In genomic region chr19:10433225-10433624, GRCm38 (mm10) we compare ENCODE assay signal across 28 mouse cellular contexts. TPM values are rescaled to one million over a fixed set of nuclear protein-coding genes. Genes with fewer than 3 reads are reported as not detected.
DNase-seq lines count a peak whose midpoint lies in the region; ATAC-seq and TF ChIP-seq lines count a peak whose summit lies in the region.
"Had no signal": no experiment of that assay in that cellular context is flagged by ENCODE, and none has a peak within 500 bp of the region (broad histone marks: within the 10 kb centered on the region; RNA-seq: fewer than 3 reads in every experiment).

No protein-coding gene starts in this region.

- peak overlapping the region; percentile 25 for H3K9ac ChIP-seq in heart, adult 2 months (ENCODE audit: low read depth, low read length)
- H3K9ac ChIP-seq in midbrain, postnatal 0 days (replicated peaks; ENCODE audit: low read length, poor library complexity, severe bottlenecking), result 0 out of 2 replicates have a peak overlapping the region, but pooled peaks have one; percentile 29
- no peak overlapping the region for H3K9ac ChIP-seq in midbrain, embryonic 15.5 days
- no peak overlapping the region for H3K9ac ChIP-seq in heart, embryonic 12.5 days
- H3K9ac ChIP-seq: embryonic facial prominence, embryonic 15.5 days; forebrain, postnatal 0 days; intestine, embryonic 15.5 days; liver, embryonic 13.5 days; neural tube, embryonic 15.5 days; stomach, embryonic 15.5 days had no signal

- TF ChIP-seq EP300 in heart, adult 2 months (IDR thresholded peaks at IDR 0.05; ENCODE audit: insufficient read depth, low read depth, low read length), result peak; percentile 65

- no peaks in the 10 kb centered on the region for H3K36me3 ChIP-seq in heart, adult 2 months (ENCODE audit: control insufficient read depth, insufficient read depth, low read length)
- H3K36me3 ChIP-seq in midbrain, postnatal 0 days (ENCODE audit: insufficient read depth, low read length), result 0 out of 2 replicates have a peak, but pooled peaks cover 6% of the 10 kb centered on the region
- no peaks in the 10 kb centered on the region for H3K36me3 ChIP-seq in midbrain, embryonic 15.5 days (replicated peaks)
- H3K36me3 ChIP-seq in heart, embryonic 12.5 days, result no peaks in the 10 kb centered on the region
- H3K36me3 ChIP-seq: embryonic facial prominence, embryonic 15.5 days; hindbrain, embryonic 10.5 days; intestine, embryonic 15.5 days; liver, embryonic 13.5 days; neural tube, embryonic 15.5 days; stomach, embryonic 15.5 days had no signal

- ATAC-seq in midbrain, postnatal 0 days (ENCODE audit: low FRiP score), result no peak
- ATAC-seq in midbrain, embryonic 15.5 days (replicated peaks), result no peak
- 0 out of 2 replicates have a peak, but pooled peaks have one; percentile 4 for ATAC-seq in heart, embryonic 12.5 days (ENCODE audit: insufficient number of reproducible peaks, low FRiP score)
- ATAC-seq: activated CD4-positive, CD25-positive, alpha-beta regulatory T cell, adult 4 months; hindbrain, embryonic 16.5 days; intestine, embryonic 15.5 days; midbrain, embryonic 16.5 days had no signal

- TF ChIP-seq CTCF in heart, adult 2 months (IDR thresholded peaks at IDR 0.05), result no peak
- TF ChIP-seq CTCF in midbrain, postnatal 0 days (IDR thresholded peaks at IDR 0.05), result no peak

- peak overlapping the region; percentile 92 for H3K27ac ChIP-seq in heart, adult 2 months
- no peak overlapping the region for H3K27ac ChIP-seq in midbrain, postnatal 0 days (ENCODE audit: low read depth, low read length)
- H3K27ac ChIP-seq in midbrain, embryonic 15.5 days, result no peak overlapping the region
- H3K27ac ChIP-seq in heart, embryonic 12.5 days (ENCODE audit: poor library complexity, severe bottlenecking), result no peak overlapping the region
- H3K27ac ChIP-seq: embryonic facial prominence, embryonic 15.5 days; hindbrain, embryonic 10.5 days; intestine, embryonic 15.5 days; liver, embryonic 13.5 days; neural tube, embryonic 15.5 days; stomach, embryonic 15.5 days had no signal

- no peaks in the 10 kb centered on the region for H3K27me3 ChIP-seq in heart, adult 2 months (ENCODE audit: control insufficient read depth, insufficient read depth, low read length)
- H3K27me3 ChIP-seq in midbrain, postnatal 0 days (ENCODE audit: insufficient read depth, low read length), result no peaks in the 10 kb centered on the region
- no peaks in the 10 kb centered on the region for H3K27me3 ChIP-seq in midbrain, embryonic 15.5 days (replicated peaks)
- H3K27me3 ChIP-seq in heart, embryonic 12.5 days (replicated peaks), result peaks cover 25% of the 10 kb centered on the region
- H3K27me3 ChIP-seq: embryonic facial prominence, embryonic 15.5 days; intestine, embryonic 15.5 days; neural tube, embryonic 15.5 days; stomach, embryonic 15.5 days had no signal

- peaks cover 5% of the 10 kb centered on the region; the same call in 1 of the 2 replicates for H3K4me1 ChIP-seq in heart, adult 2 months (ENCODE audit: control insufficient read depth, insufficient read depth, low read length)
- no peaks in the 10 kb centered on the region for H3K4me1 ChIP-seq in midbrain, postnatal 0 days (ENCODE audit: insufficient read depth, low read length)
- no peaks in the 10 kb centered on the region for H3K4me1 ChIP-seq in midbrain, embryonic 15.5 days
- peaks cover 34% of the 10 kb centered on the region for H3K4me1 ChIP-seq in heart, embryonic 12.5 days (replicated peaks)
- H3K4me1 ChIP-seq: neural tube, embryonic 15.5 days had no signal

- TF ChIP-seq POLR2A in heart, adult 2 months (IDR thresholded peaks at IDR 0.05; ENCODE audit: insufficient read depth, low read depth, low read length), result 0 out of 2 replicates have a peak, but pooled peaks have one; percentile 21

- intact Hi-C loops in heart, adult 2 months (cut with DNase I), result loop anchor here (2.0 kb wide), 1 partner anchor 40 kb away; no protein-coding TSS in a partner anchor
- intact Hi-C loops in heart, postnatal 25 days (cut with DNase I), result loop anchor here (2.0 kb wide), 1 partner anchor 14 kb away; no protein-coding TSS in a partner anchor

- H3K4me3 ChIP-seq in heart, adult 2 months, result no peak overlapping the region
- no peak overlapping the region for H3K4me3 ChIP-seq in midbrain, postnatal 0 days (ENCODE audit: low read depth, low read length)
- no peak overlapping the region for H3K4me3 ChIP-seq in midbrain, embryonic 15.5 days
- H3K4me3 ChIP-seq in heart, embryonic 12.5 days, result no peak overlapping the region
- H3K4me3 ChIP-seq: embryonic facial prominence, embryonic 15.5 days; hindbrain, embryonic 10.5 days; intestine, embryonic 15.5 days; liver, embryonic 13.5 days; neural tube, embryonic 15.5 days; stomach, embryonic 15.5 days had no signal

- H3K4me2 ChIP-seq in midbrain, postnatal 0 days (ENCODE audit: low read depth, low read length, poor library complexity, severe bottlenecking), result no peak overlapping the region
- H3K4me2 ChIP-seq in midbrain, embryonic 15.5 days, result no peak overlapping the region
- H3K4me2 ChIP-seq in heart, embryonic 12.5 days, result peak overlapping the region; percentile 25; the same call in 1 of the 2 replicates
- H3K4me2 ChIP-seq: embryonic facial prominence, embryonic 15.5 days; intestine, embryonic 15.5 days; liver, embryonic 13.5 days; neural tube, embryonic 15.5 days; stomach, embryonic 15.5 days had no signal

- peak in 1 of 2 experiments; percentile 54 for DNase-seq in heart, adult 2 months
- DNase-seq in heart, postnatal 25 days (ENCODE audit: low spot score), result no peak
- no peak for DNase-seq in midbrain, postnatal 0 days (ENCODE audit: low spot score)
- peak; percentile 39 for DNase-seq in heart, postnatal 4 days
- no peak for DNase-seq in embryo, embryonic 9.5 days (ENCODE audit: extremely low spot score)
- no peak for DNase-seq in thymus, postnatal 36 days
- DNase-seq: adrenal gland, adult 8-10 months; B cell, adult 2 months; forebrain, postnatal 0 days; gastrocnemius, postnatal 25 days; kidney, adult 8-10 months; kidney, postnatal 25 days; liver, embryonic 13.5 days; lung, adult 2 months; lung, postnatal 14 days; thymus, adult 2 months had no signal

- no peaks in the 10 kb centered on the region for H3K9me3 ChIP-seq in midbrain, postnatal 0 days (ENCODE audit: low read length)
- no peaks in the 10 kb centered on the region for H3K9me3 ChIP-seq in midbrain, embryonic 15.5 days
- no peaks in the 10 kb centered on the region for H3K9me3 ChIP-seq in heart, embryonic 12.5 days (replicated peaks)
- H3K9me3 ChIP-seq: embryonic facial prominence, embryonic 15.5 days; hindbrain, embryonic 10.5 days; intestine, embryonic 15.5 days; liver, embryonic 13.5 days; neural tube, embryonic 15.5 days; stomach, embryonic 15.5 days had no signal

- no peaks in the 10 kb centered on the region for H3K79me2 ChIP-seq in heart, adult 2 months (replicated peaks; ENCODE audit: control insufficient read depth, insufficient read depth, low read length)

- 41% methylated on average over 7 of the region's 7 CpGs for WGBS in heart, adult 2 months
- 71% methylated on average over 7 of the region's 7 CpGs for WGBS in midbrain, postnatal 0 days
- WGBS in midbrain, embryonic 15.5 days, result 81% methylated on average over 7 of the region's 7 CpGs
- WGBS in heart, embryonic 12.5 days, result 43% methylated on average over 7 of the region's 7 CpGs

RNA-seq across cellular contexts. Expression of gene Lrrc10b, which starts 24.0 kb away (rescaled TPM):
- total RNA-seq in heart, adult 2 months (2021), result 1 to 10 TPM; 1.7 to 2.3 TPM
- 0.12 and 1.2 TPM in 2 replicates for polyA plus RNA-seq in heart, adult 2 months (2012; rRNA removed)
- 1 to 10 TPM in 1 of 2 experiments, under 1 TPM in 1; 0.75 to 1.0 TPM for total RNA-seq in heart, postnatal 25 days (2021)
- total RNA-seq in midbrain, postnatal 0 days (2014; rRNA removed), result 6.2 and 8.7 TPM in 2 replicates
- polyA plus RNA-seq in midbrain, postnatal 0 days (2015; fragmentation: Nextera tagmentation; extraction: Ambion mirVana), result 2.2 and 2.3 TPM in 2 replicates
- polyA plus RNA-seq in midbrain, embryonic 15.5 days (2015; fragmentation: Nextera tagmentation; extraction: Ambion mirVana), result 1.7 and 2.4 TPM in 2 replicates
- polyA plus RNA-seq in heart, embryonic 12.5 days (2016; fragmentation: Nextera tagmentation; extraction: Ambion mirVana), result 0.14 and 0.26 TPM in 2 replicates
- 1 to 10 TPM; 3.3 to 4.7 TPM for total RNA-seq in heart, postnatal 4 days (2021)
- total RNA-seq: megakaryocyte progenitor cell, adult 5-6 weeks; MEL had no signal
- polyA plus RNA-seq: activated CD4-positive, CD25-positive, alpha-beta regulatory T cell, adult 4 months had no signal

RNA-seq across cellular contexts. Expression of gene Syt7, which starts 44.3 kb away (rescaled TPM):
- 10 to 100 TPM; 35.7 to 38.6 TPM for total RNA-seq in heart, adult 2 months (2021)
- polyA plus RNA-seq in heart, adult 2 months (2012; rRNA removed), result 17.6 and 20.1 TPM in 2 replicates
- total RNA-seq in heart, postnatal 25 days (2021), result 10 to 100 TPM; 45.8 to 47.0 TPM
- total RNA-seq in midbrain, postnatal 0 days (2014; rRNA removed), result 138 and 140 TPM in 2 replicates
- polyA plus RNA-seq in midbrain, postnatal 0 days (2015; fragmentation: Nextera tagmentation; extraction: Ambion mirVana), result 14.7 and 19.0 TPM in 2 replicates
- polyA plus RNA-seq in midbrain, embryonic 15.5 days (2015; fragmentation: Nextera tagmentation; extraction: Ambion mirVana), result 19.6 and 21.0 TPM in 2 replicates
- polyA plus RNA-seq in heart, embryonic 12.5 days (2016; fragmentation: Nextera tagmentation; extraction: Ambion mirVana), result 0.59 and 1.3 TPM in 2 replicates
- 10 to 100 TPM; 40.8 to 44.7 TPM for total RNA-seq in heart, postnatal 4 days (2021)
- total RNA-seq: megakaryocyte progenitor cell, adult 5-6 weeks; MEL had no signal

RNA-seq across cellular contexts. Expression of gene Ppp1r32, which starts 49.5 kb away (rescaled TPM):
- under 1 TPM; 0.16 to 0.29 TPM for total RNA-seq in heart, adult 2 months (2021)
- 0.20 and 1.1 TPM in 2 replicates for polyA plus RNA-seq in heart, adult 2 months (2012; rRNA removed)
- under 1 TPM in 1 of 2 experiments, not detected in 1; 0.21 TPM for total RNA-seq in heart, postnatal 25 days (2021)
- 4.9 and 7.8 TPM in 2 replicates for total RNA-seq in midbrain, postnatal 0 days (2014; rRNA removed)
- polyA plus RNA-seq in midbrain, postnatal 0 days (2015; fragmentation: Nextera tagmentation; extraction: Ambion mirVana), result 5.0 and 5.3 TPM in 2 replicates
- polyA plus RNA-seq in midbrain, embryonic 15.5 days (2015; fragmentation: Nextera tagmentation; extraction: Ambion mirVana), result 2.4 and 3.7 TPM in 2 replicates
- polyA plus RNA-seq in heart, embryonic 12.5 days (2016; fragmentation: Nextera tagmentation; extraction: Ambion mirVana), result 0.14 TPM in 1 of 2 replicates, not detected in the other
- total RNA-seq in heart, postnatal 4 days (2021), result under 1 TPM; 0.52 to 0.77 TPM
- total RNA-seq: megakaryocyte progenitor cell, adult 5-6 weeks had no signal
- polyA plus RNA-seq: liver, embryonic 13.5 days had no signal

Comparison
In these comparisons a context has a peak if more than half of its experiments do, and no peak if none do; other contexts are left out.
1. H3K9ac ChIP-seq: peak in heart, adult 2 months (single experiment) and midbrain, postnatal 0 days (single experiment); none in midbrain, embryonic 15.5 days (single experiment) and heart, embryonic 12.5 days (single experiment).